Mouse (Mus musculus): ENCODE data around the gene Ptges3l. TPM values are rescaled to one million over a fixed set of nuclear protein-coding genes. Genes with fewer than 3 reads are reported as not detected.

Ptges3l gene
- polyA plus RNA-seq (2021; fragmentation: Nextera tagmentation): 2.1 and 3.0 TPM in 2 replicates
- long read RNA-seq, experiment 1, partial matches to known transcripts: 0 of 4 reads
- long read RNA-seq, experiment 1, other reads (novel, unspliced or antisense): 2 of 4 reads
- long read RNA-seq, experiment 2, partial matches to known transcripts: 2 of 6 reads
- long read RNA-seq, experiment 2, other reads (novel, unspliced or antisense): 1 of 6 reads

DNA sequence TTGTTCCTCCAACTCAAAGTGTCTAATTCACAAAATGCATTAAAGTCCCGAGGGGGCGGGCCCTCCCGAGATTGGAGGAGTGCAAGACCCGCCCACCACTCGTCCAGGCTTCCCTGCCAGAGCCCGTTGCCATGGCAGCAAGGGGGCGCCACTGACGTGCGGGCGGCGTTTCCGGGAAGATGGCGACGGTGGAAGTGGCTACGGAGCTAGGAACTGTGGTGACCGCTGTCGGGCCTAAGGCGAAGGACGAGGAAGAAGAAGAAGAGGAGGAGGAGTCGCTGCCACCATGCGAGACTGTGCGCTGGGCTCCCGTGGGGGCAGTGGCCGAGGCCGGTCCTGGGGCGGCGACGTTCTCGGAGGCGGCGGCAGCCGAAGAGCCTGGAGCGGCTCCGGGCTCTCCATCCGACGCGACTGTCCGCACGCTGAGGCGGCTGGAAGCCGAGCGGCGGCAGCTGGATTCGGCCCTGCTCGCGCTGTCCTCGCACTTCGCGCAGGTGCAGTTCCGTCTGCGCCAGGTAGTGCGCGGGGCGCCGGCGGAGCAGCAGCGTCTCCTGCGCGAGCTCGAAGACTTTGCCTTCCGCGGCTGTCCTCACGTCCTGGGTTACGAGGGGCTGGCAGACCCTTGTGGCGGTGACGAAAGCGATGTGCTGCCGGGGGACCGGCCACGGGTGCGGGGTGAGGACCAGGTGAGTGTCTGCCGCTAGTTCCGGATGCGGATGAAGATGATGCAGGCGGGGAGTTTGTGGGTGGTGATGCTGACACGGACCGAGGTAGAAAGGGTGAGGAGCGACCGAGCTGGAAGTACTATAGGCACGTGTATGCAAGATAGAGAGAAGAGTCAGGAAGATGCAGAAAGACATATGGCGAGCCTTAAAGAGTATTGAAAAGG, at the start of gene Ptges3l, which contains the start of gene Rundc1:
Ptges3l (minus strand) TSS at position 409 of the 889 bp plus-strand sequence.
Rundc1 (plus strand) TSS at position 161 of the 889 bp plus-strand sequence.

DNA sequence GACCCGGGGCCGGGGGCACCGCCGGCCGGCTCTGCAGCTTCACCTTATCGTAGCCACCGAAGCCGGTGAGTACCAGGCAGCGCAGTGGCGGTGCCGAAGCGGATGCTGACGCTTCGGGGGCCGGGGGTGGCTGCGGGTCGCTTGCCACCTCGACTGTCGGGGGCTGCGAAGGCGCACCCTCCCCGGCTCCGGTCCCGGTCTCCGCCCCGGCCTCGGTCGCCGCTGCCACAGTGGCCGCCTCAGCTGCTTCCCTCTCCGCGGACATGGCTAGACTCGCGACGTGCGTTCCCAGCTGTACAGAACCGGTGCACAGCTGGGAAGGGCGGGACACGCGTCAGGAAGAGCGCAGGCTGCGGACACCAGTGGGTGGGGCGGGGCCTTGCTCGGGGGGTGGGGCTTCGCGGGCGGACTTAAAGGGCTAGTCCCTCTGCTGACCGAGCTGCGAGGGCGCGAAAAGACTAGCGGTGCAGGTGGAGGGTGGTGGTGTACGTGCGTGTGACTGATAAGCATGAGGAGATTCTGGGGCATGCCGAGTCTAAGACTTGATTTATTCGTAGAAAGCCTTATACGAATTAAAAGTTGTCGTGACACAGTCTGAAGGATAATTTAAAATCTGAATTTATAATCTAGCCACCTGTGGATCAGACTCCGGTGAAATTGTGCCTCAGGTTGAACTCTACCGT, 40.9 kb upstream of the Ptges3l start, which contains the start of gene Vat1:
Vat1 (minus strand) TSS at position 362 of the 683 bp plus-strand sequence.

DNA sequence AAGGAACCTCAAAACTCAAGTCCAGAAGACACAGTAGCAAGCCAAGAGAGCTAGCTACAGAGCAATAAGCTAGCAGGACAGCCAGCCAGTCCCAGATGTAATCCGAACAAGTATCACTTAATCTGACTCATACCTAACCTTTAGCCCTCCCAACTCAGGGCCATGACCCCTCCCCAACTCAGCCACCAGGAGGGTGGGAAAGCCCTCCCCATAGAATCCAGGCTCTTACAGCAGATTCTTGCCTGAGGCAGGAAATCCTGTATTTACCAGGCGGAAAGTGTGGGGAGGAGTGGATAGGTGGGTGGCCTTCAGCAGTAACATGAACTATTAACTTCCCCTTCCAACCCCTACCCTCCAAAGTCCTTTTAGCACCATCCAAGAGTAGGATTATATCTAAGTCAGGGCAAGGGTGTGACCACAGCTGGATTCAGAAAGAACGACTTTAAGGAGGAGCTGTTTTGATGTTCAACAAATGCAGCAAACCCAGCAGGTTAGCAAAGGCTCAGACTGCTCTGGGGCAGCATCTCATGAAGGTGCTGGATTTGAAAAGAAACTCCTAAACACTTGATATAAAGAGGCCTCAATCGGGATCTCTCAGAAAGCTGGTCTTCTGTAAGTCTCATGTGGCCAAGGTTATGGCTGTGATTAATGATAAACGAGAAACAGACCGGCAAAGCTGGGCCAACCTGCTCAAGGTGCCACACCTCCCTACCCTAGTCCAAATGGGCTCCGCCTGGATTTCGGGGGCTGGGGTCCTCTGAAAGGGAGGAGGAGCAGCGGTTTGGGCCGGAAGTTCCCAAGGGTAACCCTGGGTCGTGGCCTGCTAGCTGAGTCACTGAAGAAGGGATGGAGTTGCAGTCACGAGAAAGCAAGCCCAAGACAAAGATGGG, 39.3 kb upstream of the Ptges3l start, which contains the start of gene Rnd2:
Rnd2 (plus strand) TSS at position 789 of the 890 bp plus-strand sequence.

DNA sequence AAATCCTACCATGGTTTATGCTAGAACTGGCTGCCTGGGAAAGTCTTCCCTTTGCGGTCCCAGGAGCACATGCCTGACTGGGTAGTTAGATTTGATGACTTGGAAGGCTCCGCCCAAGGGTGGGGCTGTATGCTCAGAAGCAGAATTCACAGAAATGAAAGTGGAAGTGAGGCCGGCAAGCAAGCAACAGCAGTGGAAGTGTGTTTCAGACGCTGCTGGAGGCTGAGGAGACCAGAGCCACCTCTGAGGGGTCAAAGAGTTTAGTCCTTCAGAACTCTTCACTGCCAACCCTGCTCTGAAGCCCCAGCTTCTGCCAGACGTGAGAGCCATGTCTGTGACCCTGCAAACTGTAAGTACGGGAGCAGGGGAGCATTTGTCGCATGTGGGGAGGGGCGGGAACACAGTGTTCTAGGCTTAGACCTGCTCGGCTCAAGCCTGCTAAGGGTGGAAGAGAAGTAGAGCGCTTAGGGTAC, 23.2 kb upstream of the Ptges3l start, which contains the start of gene Ifi35:
Ifi35 (plus strand) TSS at position 134 of the 473 bp plus-strand sequence.

DNA sequence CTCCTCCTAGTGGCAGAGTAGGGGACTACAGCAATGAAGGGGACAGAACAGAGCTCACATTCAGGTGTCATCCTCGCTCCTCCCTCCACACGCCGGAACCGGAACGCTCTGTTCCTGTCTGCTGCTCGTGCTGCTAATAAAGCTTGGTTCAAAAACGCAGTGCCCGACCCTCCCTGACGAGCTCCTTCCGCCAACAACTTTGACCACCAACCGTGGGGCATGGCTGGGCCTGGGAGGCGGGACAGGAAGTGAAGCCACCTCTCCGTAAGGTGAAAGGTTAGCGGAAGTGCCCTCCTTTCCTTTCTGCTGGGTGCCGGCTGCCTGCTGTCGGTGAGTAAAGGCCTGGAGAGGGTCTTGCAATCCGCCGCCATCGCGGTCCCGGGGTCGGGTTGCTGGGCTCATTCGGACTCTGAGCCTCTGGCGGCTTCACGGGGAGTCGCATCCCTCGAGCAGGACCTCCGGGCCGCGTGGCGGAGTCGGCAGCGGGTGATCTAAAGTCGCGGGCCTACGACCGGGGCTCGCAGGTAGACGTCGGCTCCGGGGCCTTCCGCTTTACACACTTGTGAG, 17.1 kb upstream of the Ptges3l start, which contains the start of gene Rpl27:
Rpl27 (plus strand) TSS at position 172 of the 567 bp plus-strand sequence.

DNA sequence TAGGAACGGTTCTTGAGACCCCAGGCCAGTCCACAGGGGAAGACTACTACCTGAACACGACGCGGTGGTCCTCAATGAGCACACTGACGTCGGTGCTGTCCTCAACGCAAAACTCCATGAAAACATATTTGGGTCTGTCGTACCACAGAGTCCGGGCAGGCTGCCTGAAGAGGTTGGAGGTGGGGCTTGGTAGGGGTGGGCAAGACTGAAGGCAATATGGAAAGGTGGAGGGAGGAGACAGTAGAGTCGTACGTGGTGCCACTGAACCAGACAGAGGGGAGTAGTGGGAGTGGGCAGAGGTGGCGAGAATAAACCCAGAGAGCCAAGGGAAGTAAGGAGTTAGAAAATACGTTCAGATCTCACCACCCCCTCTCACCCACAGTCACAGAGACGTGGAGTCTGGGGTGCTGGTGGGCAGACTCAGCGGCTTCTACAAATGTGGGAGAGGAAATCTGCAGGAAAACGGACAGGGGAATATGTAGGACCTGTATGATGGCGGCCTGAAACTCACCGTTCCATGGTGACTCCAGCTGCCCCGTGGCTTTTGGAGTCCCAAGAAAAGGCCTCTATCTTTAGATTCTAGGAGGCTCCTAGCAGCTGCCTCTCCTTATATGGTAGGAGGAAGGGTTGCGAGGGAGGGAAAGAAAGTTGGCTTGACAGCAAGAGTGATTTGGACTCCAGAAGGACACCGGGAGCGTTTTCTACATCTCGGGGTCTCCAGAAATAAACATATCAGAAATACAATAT, 855 bp downstream of the Ptges3l start, which contains the start of gene Gm27029:
Gm27029 (minus strand) TSS at position 692 of the 747 bp plus-strand sequence.

DNA sequence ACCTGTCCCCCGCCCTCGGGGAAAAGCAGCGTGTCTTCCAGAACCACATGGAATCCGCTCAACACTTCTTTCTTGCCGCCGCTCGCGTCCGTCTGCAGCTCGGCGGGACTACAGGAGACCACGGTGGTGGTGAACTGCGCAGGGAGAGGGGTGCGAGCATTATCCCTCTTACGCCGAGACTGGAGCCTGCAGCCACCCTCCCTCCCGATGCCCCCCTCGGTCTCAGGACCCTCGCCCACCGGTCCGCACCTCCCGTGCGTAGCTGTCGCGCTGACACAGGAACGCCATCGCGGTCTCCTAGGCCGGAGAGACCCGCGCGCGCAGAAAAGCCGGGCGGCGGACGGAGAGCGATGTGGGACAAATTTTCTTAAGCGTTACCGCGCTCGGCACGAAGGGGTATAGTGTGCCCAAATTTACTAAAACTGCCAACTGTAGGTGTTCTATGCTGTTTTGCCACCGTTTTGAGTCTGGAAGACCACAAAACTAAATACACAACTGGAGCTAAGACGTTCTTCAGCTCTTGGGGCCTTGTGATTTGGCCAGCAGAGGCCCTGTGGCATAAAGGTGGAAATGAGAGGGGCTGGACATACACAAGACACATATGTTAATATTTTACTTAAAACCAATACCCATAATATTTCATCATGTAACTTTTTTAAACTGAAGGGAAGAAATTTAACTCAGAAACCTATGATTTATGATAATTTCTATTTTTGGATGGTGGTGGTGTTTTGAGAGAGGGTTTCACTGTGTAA, 7.9 kb downstream of the Ptges3l start, which contains the start of gene Aarsd1:
Aarsd1 (minus strand) TSS at position 515 of the 755 bp plus-strand sequence.

Small RNA genes lying within 50 kb of the gene (microRNA-seq; reads per million reads assigned to microRNA genes)
- 1.3 reads per million for gene Mir6929

Other genes starting within 250 kb of the Ptges3l start
- 0.23 and 0.53 TPM in 2 replicates for gene Ccr10, start 249.9 kb downstream of the Ptges3l start, polyA plus RNA-seq (2021; fragmentation: Nextera tagmentation)
- gene Ezh1, start 198.9 kb downstream of the Ptges3l start, polyA plus RNA-seq (2021; fragmentation: Nextera tagmentation): 30.9 and 32.5 TPM in 2 replicates
- 78.1 and 88.2 TPM in 2 replicates for gene Ramp2, start 179.3 kb downstream of the Ptges3l start, polyA plus RNA-seq (2021; fragmentation: Nextera tagmentation)
- 180 and 205 TPM in 2 replicates for gene Vps25, start 171.6 kb downstream of the Ptges3l start, polyA plus RNA-seq (2021; fragmentation: Nextera tagmentation)
- 1.1 and 1.8 TPM in 2 replicates for gene Wnk4, start 164.8 kb downstream of the Ptges3l start, polyA plus RNA-seq (2021; fragmentation: Nextera tagmentation)
- gene Cntd1, start 146.3 kb downstream of the Ptges3l start, polyA plus RNA-seq (2021; fragmentation: Nextera tagmentation): 0.13 and 0.14 TPM in 2 replicates
- gene Coa3, start 146.2 kb downstream of the Ptges3l start, polyA plus RNA-seq (2021; fragmentation: Nextera tagmentation): 427 and 478 TPM in 2 replicates
- 197 and 208 TPM in 2 replicates for gene Becn1, start 123.0 kb downstream of the Ptges3l start, polyA plus RNA-seq (2021; fragmentation: Nextera tagmentation)
- gene Psme3, start 109.1 kb downstream of the Ptges3l start, polyA plus RNA-seq (2021; fragmentation: Nextera tagmentation): 16.3 and 17.7 TPM in 2 replicates
- 0.21 and 0.29 TPM in 2 replicates for gene Aoc2, start 100.3 kb downstream of the Ptges3l start, polyA plus RNA-seq (2021; fragmentation: Nextera tagmentation)
- gene Aoc3, start 94.7 kb downstream of the Ptges3l start, polyA plus RNA-seq (2021; fragmentation: Nextera tagmentation): 0.08 and 0.16 TPM in 2 replicates
- not detected in 2 replicates for gene G6pc, start 57.8 kb downstream of the Ptges3l start, polyA plus RNA-seq (2021; fragmentation: Nextera tagmentation)
- 87.9 and 90.1 TPM in 2 replicates for gene Aarsd1, start 7.7 kb downstream of the Ptges3l start, polyA plus RNA-seq (2021; fragmentation: Nextera tagmentation)
- gene Gm27029, start 537 bp downstream of the Ptges3l start, polyA plus RNA-seq (2021; fragmentation: Nextera tagmentation): 7.8 and 8.1 TPM in 2 replicates
- 19.2 and 22.5 TPM in 2 replicates for gene Rundc1, start 248 bp downstream of the Ptges3l start, polyA plus RNA-seq (2021; fragmentation: Nextera tagmentation)
- 1,000 and 1,005 TPM in 2 replicates for gene Rpl27, start 17.0 kb upstream of the Ptges3l start, polyA plus RNA-seq (2021; fragmentation: Nextera tagmentation)
- gene Ifi35, start 23.1 kb upstream of the Ptges3l start, polyA plus RNA-seq (2021; fragmentation: Nextera tagmentation): 5.7 and 6.2 TPM in 2 replicates
- gene Rnd2, start 39.7 kb upstream of the Ptges3l start, polyA plus RNA-seq (2021; fragmentation: Nextera tagmentation): 17.9 and 18.2 TPM in 2 replicates
- 10.1 and 13.2 TPM in 2 replicates for gene Vat1, start 40.9 kb upstream of the Ptges3l start, polyA plus RNA-seq (2021; fragmentation: Nextera tagmentation)
- 0.29 and 0.36 TPM in 2 replicates for gene Brca1, start 126.6 kb upstream of the Ptges3l start, polyA plus RNA-seq (2021; fragmentation: Nextera tagmentation)
- gene Nbr1, start 126.8 kb upstream of the Ptges3l start, polyA plus RNA-seq (2021; fragmentation: Nextera tagmentation): 38.4 and 43.7 TPM in 2 replicates
- gene Tmem106a, start 156.9 kb upstream of the Ptges3l start, polyA plus RNA-seq (2021; fragmentation: Nextera tagmentation): 1.7 and 2.8 TPM in 2 replicates
- not detected in 2 replicates for gene Gm11634, start 173.9 kb upstream of the Ptges3l start, polyA plus RNA-seq (2021; fragmentation: Nextera tagmentation)
- 32.9 and 38.3 TPM in 2 replicates for gene Rdm1, start 201.9 kb upstream of the Ptges3l start, polyA plus RNA-seq (2021; fragmentation: Nextera tagmentation)
- gene Arl4d, start 240.2 kb upstream of the Ptges3l start, polyA plus RNA-seq (2021; fragmentation: Nextera tagmentation): 7.0 and 8.2 TPM in 2 replicates

Measured in layer of hippocampus, adult 6 months (tissue).